8 mouse cellular contexts compared by ENCODE assay signal in the genomic region with DNA sequence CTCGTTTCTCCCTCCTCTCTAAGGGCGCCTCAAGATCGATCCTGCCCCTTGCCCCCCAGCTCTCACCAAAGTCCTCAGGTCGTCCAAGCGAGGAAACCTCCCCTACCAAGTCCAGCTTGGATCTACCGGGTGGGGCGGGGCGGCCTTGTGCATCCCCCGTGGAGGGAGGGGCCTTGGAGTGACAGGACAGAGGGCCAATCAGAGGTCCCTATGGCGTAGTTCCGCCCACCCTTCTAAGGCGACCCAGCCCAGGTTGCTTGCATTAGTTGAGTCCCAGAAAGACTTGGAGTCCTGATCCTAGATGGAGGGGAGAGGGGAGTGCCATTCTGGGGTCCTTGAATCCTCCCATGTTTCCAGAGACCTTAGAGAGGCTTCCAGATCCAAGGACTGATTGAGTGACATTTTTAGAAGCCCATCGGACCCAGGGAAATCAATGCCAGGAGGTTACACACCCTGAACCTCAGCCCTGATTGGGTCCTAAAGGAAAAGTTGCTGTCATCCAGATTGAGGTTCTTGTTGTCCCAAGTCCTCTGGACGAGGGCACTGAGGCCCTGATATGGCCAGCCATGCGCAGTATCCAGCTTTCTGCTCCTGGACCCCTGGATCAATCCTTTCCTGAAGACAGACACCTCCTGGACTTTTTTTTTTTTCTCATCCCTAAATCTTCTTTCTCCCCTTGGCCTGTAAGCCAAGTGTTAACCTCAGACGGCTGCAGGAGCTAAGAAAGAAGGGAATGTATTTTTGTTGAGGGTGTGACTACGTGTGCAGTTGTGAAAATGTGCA. TPM values are rescaled to one million over a fixed set of nuclear protein-coding genes. Genes with fewer than 3 reads are reported as not detected.
A peak's percentile ranks its signal among the peaks of the same experiment; 100 is the strongest.
DNase-seq lines count a peak whose midpoint lies in the region; ATAC-seq lines count a peak whose summit lies in the region.

No protein-coding gene starts in this region.

- peak; percentile 89 for ATAC-seq in intestine, embryonic 15.5 days
- ATAC-seq in limb, embryonic 15.5 days (ENCODE audit: insufficient number of reproducible peaks, low FRiP score, low TSS enrichment, low read depth), result peak; percentile 89
- ATAC-seq in midbrain, embryonic 16.5 days, result peak; percentile 52
- ATAC-seq in stomach, embryonic 15.5 days (ENCODE audit: insufficient read depth, low FRiP score, low read depth), result peak; percentile 87

- H3K36me3 ChIP-seq in intestine, embryonic 15.5 days, result peaks cover 13% of the 10 kb centered on the region
- H3K36me3 ChIP-seq in limb, embryonic 15.5 days, result peaks cover 16% of the 10 kb centered on the region
- H3K36me3 ChIP-seq in midbrain, embryonic 16.5 days (ENCODE audit: control insufficient read depth, insufficient read depth, low read length), result no peaks in the 10 kb centered on the region
- H3K36me3 ChIP-seq in stomach, embryonic 15.5 days, result peaks cover 14% of the 10 kb centered on the region

- peak overlapping the region; percentile 95 for H3K27ac ChIP-seq in intestine, embryonic 15.5 days
- H3K27ac ChIP-seq in limb, embryonic 15.5 days, result peak overlapping the region; percentile 98
- peak overlapping the region; percentile 7 for H3K27ac ChIP-seq in midbrain, embryonic 16.5 days (ENCODE audit: low read length)
- peak overlapping the region; percentile 97 for H3K27ac ChIP-seq in stomach, embryonic 15.5 days

- H3K9ac ChIP-seq in intestine, embryonic 15.5 days, result peak overlapping the region; percentile 62
- peak overlapping the region; percentile 44 for H3K9ac ChIP-seq in limb, embryonic 15.5 days
- peak overlapping the region; percentile 21; the same call in 1 of the 2 replicates for H3K9ac ChIP-seq in midbrain, embryonic 16.5 days (ENCODE audit: low read depth, low read length)
- H3K9ac ChIP-seq in stomach, embryonic 15.5 days, result peak overlapping the region; percentile 45

- no peaks in the 10 kb centered on the region for H3K9me3 ChIP-seq in intestine, embryonic 15.5 days
- H3K9me3 ChIP-seq in limb, embryonic 15.5 days, result no peaks in the 10 kb centered on the region
- H3K9me3 ChIP-seq in midbrain, embryonic 16.5 days (replicated peaks; ENCODE audit: control insufficient read depth, low read length, poor library complexity, severe bottlenecking), result no peaks in the 10 kb centered on the region
- H3K9me3 ChIP-seq in stomach, embryonic 15.5 days, result no peaks in the 10 kb centered on the region

- H3K27me3 ChIP-seq in intestine, embryonic 15.5 days (replicated peaks), result no peaks in the 10 kb centered on the region
- H3K27me3 ChIP-seq in limb, embryonic 15.5 days, result no peaks in the 10 kb centered on the region
- no peaks in the 10 kb centered on the region for H3K27me3 ChIP-seq in midbrain, embryonic 16.5 days (ENCODE audit: control insufficient read depth, insufficient read depth, low read depth, low read length)
- H3K27me3 ChIP-seq in stomach, embryonic 15.5 days (replicated peaks), result no peaks in the 10 kb centered on the region

- peak; percentile 45 to 63 for DNase-seq in cerebellum, postnatal 14 days
- no peak for DNase-seq in cerebellum, adult 8-10 months
- DNase-seq in embryo, embryonic 10.5 days (ENCODE audit: low spot score), result peak; percentile 97
- DNase-seq in gastrocnemius, postnatal 4 days (ENCODE audit: low spot score in 2 of 2), result peak; percentile 96 to 97

- 2% methylated on average over 17 of the region's 17 CpGs for WGBS in intestine, embryonic 15.5 days
- 3% methylated on average over 17 of the region's 17 CpGs for WGBS in limb, embryonic 15.5 days
- WGBS in midbrain, embryonic 16.5 days, result 3% methylated on average over 17 of the region's 17 CpGs
- WGBS in stomach, embryonic 15.5 days, result 4% methylated on average over 17 of the region's 17 CpGs

- H3K4me2 ChIP-seq in intestine, embryonic 15.5 days (replicated peaks), result peak overlapping the region; percentile 79
- H3K4me2 ChIP-seq in limb, embryonic 15.5 days, result peak overlapping the region; percentile 80
- H3K4me2 ChIP-seq in midbrain, embryonic 16.5 days (ENCODE audit: low read length), result peak overlapping the region; percentile 45
- H3K4me2 ChIP-seq in stomach, embryonic 15.5 days, result peak overlapping the region; percentile 79

- peak overlapping the region; percentile 51 for H3K4me3 ChIP-seq in intestine, embryonic 15.5 days (replicated peaks)
- peak overlapping the region; percentile 52 for H3K4me3 ChIP-seq in limb, embryonic 15.5 days
- peak overlapping the region; percentile 22 for H3K4me3 ChIP-seq in midbrain, embryonic 16.5 days (ENCODE audit: low read depth, low read length)
- H3K4me3 ChIP-seq in stomach, embryonic 15.5 days (replicated peaks), result peak overlapping the region; percentile 57

- peaks cover 37% of the 10 kb centered on the region for H3K4me1 ChIP-seq in intestine, embryonic 15.5 days (replicated peaks)
- H3K4me1 ChIP-seq in limb, embryonic 15.5 days, result peaks cover 42% of the 10 kb centered on the region
- H3K4me1 ChIP-seq in midbrain, embryonic 16.5 days (ENCODE audit: control insufficient read depth, insufficient read depth, low read length), result peaks cover 18% of the 10 kb centered on the region
- H3K4me1 ChIP-seq in stomach, embryonic 15.5 days, result peaks cover 31% of the 10 kb centered on the region

RNA-seq across cellular contexts. Expression of a gene that starts 2.1 kb away (rescaled TPM):
- 10 to 100 TPM; 59.0 to 60.6 TPM for total RNA-seq in gastrocnemius, postnatal 4 days (2021)
- 153 and 195 TPM in 2 replicates for polyA plus RNA-seq in intestine, embryonic 15.5 days (2015; fragmentation: Nextera tagmentation; extraction: Ambion mirVana)
- 94.2 and 114 TPM in 2 replicates for polyA plus RNA-seq in limb, embryonic 15.5 days (2015; fragmentation: Nextera tagmentation; extraction: Ambion mirVana)
- 10.7 and 12.3 TPM in 2 replicates for polyA plus RNA-seq in midbrain, embryonic 16.5 days (2015; fragmentation: Nextera tagmentation; extraction: Ambion mirVana)
- 90.7 and 93.1 TPM in 2 replicates for polyA plus RNA-seq in stomach, embryonic 15.5 days (2015; fragmentation: Nextera tagmentation; extraction: Ambion mirVana)

RNA-seq across cellular contexts. Expression of a gene that starts 9.5 kb away (rescaled TPM):
- not detected for total RNA-seq in gastrocnemius, postnatal 4 days (2021)
- polyA plus RNA-seq in intestine, embryonic 15.5 days (2015; fragmentation: Nextera tagmentation; extraction: Ambion mirVana), result not detected in 2 replicates
- not detected in 2 replicates for polyA plus RNA-seq in limb, embryonic 15.5 days (2015; fragmentation: Nextera tagmentation; extraction: Ambion mirVana)
- polyA plus RNA-seq in midbrain, embryonic 16.5 days (2015; fragmentation: Nextera tagmentation; extraction: Ambion mirVana), result not detected in 2 replicates
- polyA plus RNA-seq in stomach, embryonic 15.5 days (2015; fragmentation: Nextera tagmentation; extraction: Ambion mirVana), result not detected in 2 replicates

RNA-seq across cellular contexts. Expression of a gene that starts 12.5 kb away (rescaled TPM):
- total RNA-seq in gastrocnemius, postnatal 4 days (2021), result 10 to 100 TPM; 39.7 to 41.6 TPM
- 124 and 125 TPM in 2 replicates for polyA plus RNA-seq in intestine, embryonic 15.5 days (2015; fragmentation: Nextera tagmentation; extraction: Ambion mirVana)
- 107 and 108 TPM in 2 replicates for polyA plus RNA-seq in limb, embryonic 15.5 days (2015; fragmentation: Nextera tagmentation; extraction: Ambion mirVana)
- 11.6 and 15.6 TPM in 2 replicates for polyA plus RNA-seq in midbrain, embryonic 16.5 days (2015; fragmentation: Nextera tagmentation; extraction: Ambion mirVana)
- polyA plus RNA-seq in stomach, embryonic 15.5 days (2015; fragmentation: Nextera tagmentation; extraction: Ambion mirVana), result 103 and 110 TPM in 2 replicates

RNA-seq across cellular contexts. Expression of a gene that starts 14.0 kb away (rescaled TPM):
- 1 to 10 TPM; 8.5 to 8.9 TPM for total RNA-seq in gastrocnemius, postnatal 4 days (2021)
- 11.3 and 13.3 TPM in 2 replicates for polyA plus RNA-seq in intestine, embryonic 15.5 days (2015; fragmentation: Nextera tagmentation; extraction: Ambion mirVana)
- polyA plus RNA-seq in limb, embryonic 15.5 days (2015; fragmentation: Nextera tagmentation; extraction: Ambion mirVana), result 7.1 and 8.6 TPM in 2 replicates
- 1.3 TPM in 2 replicates for polyA plus RNA-seq in midbrain, embryonic 16.5 days (2015; fragmentation: Nextera tagmentation; extraction: Ambion mirVana)
- 6.6 and 7.8 TPM in 2 replicates for polyA plus RNA-seq in stomach, embryonic 15.5 days (2015; fragmentation: Nextera tagmentation; extraction: Ambion mirVana)

RNA-seq across cellular contexts. Expression of a gene that starts 34.0 kb away (rescaled TPM):
- 10 to 100 TPM; 98.3 to 99.9 TPM for total RNA-seq in gastrocnemius, postnatal 4 days (2021)
- polyA plus RNA-seq in intestine, embryonic 15.5 days (2015; fragmentation: Nextera tagmentation; extraction: Ambion mirVana), result 12.5 and 12.8 TPM in 2 replicates
- 14.9 and 19.7 TPM in 2 replicates for polyA plus RNA-seq in limb, embryonic 15.5 days (2015; fragmentation: Nextera tagmentation; extraction: Ambion mirVana)
- polyA plus RNA-seq in midbrain, embryonic 16.5 days (2015; fragmentation: Nextera tagmentation; extraction: Ambion mirVana), result 15.5 and 18.2 TPM in 2 replicates
- polyA plus RNA-seq in stomach, embryonic 15.5 days (2015; fragmentation: Nextera tagmentation; extraction: Ambion mirVana), result 12.7 and 13.0 TPM in 2 replicates

Comparison
In these comparisons a context has a peak if more than half of its experiments do, and no peak if none do; other contexts are left out.
1. H3K27ac ChIP-seq: peak in every context shown above with its lines; median percentile 98 in limb, embryonic 15.5 days; 97 in stomach, embryonic 15.5 days; 95 in intestine, embryonic 15.5 days; 7 in midbrain, embryonic 16.5 days.